8 mouse cellular contexts compared by ENCODE assay signal in genomic region chr1:139421521-139421874, GRCm38 (mm10). TPM values are rescaled to one million over a fixed set of nuclear protein-coding genes. Genes with fewer than 3 reads are reported as not detected.
A peak's percentile ranks its signal among the peaks of the same experiment; 100 is the strongest.
DNase-seq lines count a peak whose midpoint lies in the region; ATAC-seq and TF ChIP-seq lines count a peak whose summit lies in the region.

No protein-coding gene starts in this region.

- H3K79me2 ChIP-seq in heart, adult 2 months (replicated peaks; ENCODE audit: control insufficient read depth, insufficient read depth, low read length) = no peaks in the 10 kb centered on the region

- peaks cover 17% of the 10 kb centered on the region for H3K4me1 ChIP-seq in heart, adult 2 months (ENCODE audit: control insufficient read depth, insufficient read depth, low read length)
- peaks cover 42% of the 10 kb centered on the region for H3K4me1 ChIP-seq in E14TG2a.4 (replicated peaks; ENCODE audit: low read depth, low read length)
- peaks cover 28% of the 10 kb centered on the region for H3K4me1 ChIP-seq in forebrain, embryonic 16.5 days (replicated peaks; ENCODE audit: control insufficient read depth, insufficient read depth, low read length)
- peaks cover 20% of the 10 kb centered on the region for H3K4me1 ChIP-seq in liver, embryonic 16.5 days (ENCODE audit: control insufficient read depth, low read depth, low read length)

- peaks cover 25% of the 10 kb centered on the region for H3K36me3 ChIP-seq in heart, adult 2 months (ENCODE audit: control insufficient read depth, insufficient read depth, low read length)
- H3K36me3 ChIP-seq in E14TG2a.4 (ENCODE audit: insufficient read depth, low read length) = peaks cover 25% of the 10 kb centered on the region
- no peaks in the 10 kb centered on the region for H3K36me3 ChIP-seq in forebrain, embryonic 16.5 days (ENCODE audit: control insufficient read depth, insufficient read depth)
- H3K36me3 ChIP-seq in liver, embryonic 16.5 days (ENCODE audit: control insufficient read depth, insufficient read depth) = no peaks in the 10 kb centered on the region

- peak; percentile 7; the same call in 1 of the 2 replicates for ATAC-seq in forebrain, embryonic 16.5 days
- ATAC-seq in liver, embryonic 16.5 days (ENCODE audit: low read depth) = peak; percentile 9; the same call in 1 of the 2 replicates

- H3K9ac ChIP-seq in heart, adult 2 months (ENCODE audit: low read depth, low read length) = peak overlapping the region; percentile 69
- peak overlapping the region; percentile 94 for H3K9ac ChIP-seq in forebrain, embryonic 16.5 days (replicated peaks; ENCODE audit: low read depth, low read length)
- H3K9ac ChIP-seq in liver, embryonic 16.5 days (ENCODE audit: low read depth, low read length) = peak overlapping the region; percentile 96

- peak overlapping the region; percentile 88 for H3K4me3 ChIP-seq in heart, adult 2 months
- peak overlapping the region; percentile 94 for H3K4me3 ChIP-seq in E14TG2a.4 (replicated peaks; ENCODE audit: low read length)
- peak overlapping the region; percentile 93 for H3K4me3 ChIP-seq in forebrain, embryonic 16.5 days (replicated peaks; ENCODE audit: low read length)
- peak overlapping the region; percentile 90 for H3K4me3 ChIP-seq in liver, embryonic 16.5 days (ENCODE audit: low read depth, low read length)

- no peak for DNase-seq in heart, adult 2 months
- DNase-seq in heart, postnatal 36 days = no peak
- no peak for DNase-seq in cerebellum, adult 18-20 months
- DNase-seq in adipocyte (ENCODE audit: low spot score) = no peak
- DNase-seq in layer of hippocampus, postnatal 10 days (ENCODE audit: low spot score in 2 of 2) = no peak

- TF ChIP-seq CTCF in heart, adult 2 months (IDR thresholded peaks at IDR 0.05) = no peak
- no peak for TF ChIP-seq CTCF in E14TG2a.4 (conservative IDR thresholded peaks at IDR 0.05; ENCODE audit: low read length)

- H3K27me3 ChIP-seq in heart, adult 2 months (ENCODE audit: control insufficient read depth, insufficient read depth, low read length) = no peaks in the 10 kb centered on the region
- H3K27me3 ChIP-seq in E14TG2a.4 (ENCODE audit: insufficient read depth, low read length) = no peaks in the 10 kb centered on the region; the same call in 1 of the 2 replicates
- H3K27me3 ChIP-seq in forebrain, embryonic 16.5 days (replicated peaks; ENCODE audit: control insufficient read depth, insufficient read depth, low read length) = no peaks in the 10 kb centered on the region
- H3K27me3 ChIP-seq in liver, embryonic 16.5 days (ENCODE audit: control insufficient read depth, insufficient read depth, low read depth, low read length) = no peaks in the 10 kb centered on the region

- WGBS in heart, adult 2 months = under 1% methylated on average over 8 of the region's 8 CpGs
- 2% methylated on average over 8 of the region's 8 CpGs for WGBS in forebrain, embryonic 16.5 days
- WGBS in liver, embryonic 16.5 days (ENCODE audit: insufficient replicate concordance) = 1% methylated on average over 8 of the region's 8 CpGs

- H3K27ac ChIP-seq in heart, adult 2 months = peak overlapping the region; percentile 95
- H3K27ac ChIP-seq in forebrain, embryonic 16.5 days (ENCODE audit: low read length) = peak overlapping the region; percentile 91
- H3K27ac ChIP-seq in liver, embryonic 16.5 days (ENCODE audit: low read length) = peak overlapping the region; percentile 14; the same call in 1 of the 2 replicates

- intact Hi-C loops in heart, adult 2 months (cut with DNase I) = loop anchor here (10.0 kb wide), 1 partner anchor 577 kb away; the partner anchor contains the start of gene Lhx9
- intact Hi-C loops in heart, postnatal 36 days (cut with DNase I) = no loop called here

- peak overlapping the region; percentile 75 for H3K4me2 ChIP-seq in forebrain, embryonic 16.5 days (ENCODE audit: low read length)
- H3K4me2 ChIP-seq in liver, embryonic 16.5 days (ENCODE audit: low read depth, low read length) = peak overlapping the region; percentile 84

- TF ChIP-seq POLR2A in heart, adult 2 months (IDR thresholded peaks at IDR 0.05; ENCODE audit: insufficient read depth, low read depth, low read length) = no peak

- no peak for TF ChIP-seq EP300 in heart, adult 2 months (IDR thresholded peaks at IDR 0.05; ENCODE audit: insufficient read depth, low read depth, low read length)

- H3K9me3 ChIP-seq in E14TG2a.4 (ENCODE audit: low read length) = no peaks in the 10 kb centered on the region
- no peaks in the 10 kb centered on the region for H3K9me3 ChIP-seq in forebrain, embryonic 16.5 days (ENCODE audit: control insufficient read depth, low read length)
- no peaks in the 10 kb centered on the region for H3K9me3 ChIP-seq in liver, embryonic 16.5 days (replicated peaks; ENCODE audit: control insufficient read depth, low read length)

RNA-seq across cellular contexts. Expression of gene Zbtb41, which starts 0.6 kb away (rescaled TPM):
- total RNA-seq in heart, adult 2 months (2021) = 10 to 100 TPM; 20.5 to 23.4 TPM
- 2.9 and 8.5 TPM in 2 replicates for polyA plus RNA-seq in heart, adult 2 months (2012; rRNA removed)
- 10 to 100 TPM; 22.6 to 23.0 TPM for total RNA-seq in heart, postnatal 36 days (2021)
- 17.3 and 21.7 TPM in 2 replicates for polyA plus RNA-seq in forebrain, embryonic 16.5 days (2015; fragmentation: Nextera tagmentation; extraction: Ambion mirVana)
- 2.2 TPM in 2 replicates for polyA plus RNA-seq in liver, embryonic 16.5 days (2015; fragmentation: Nextera tagmentation; extraction: Ambion mirVana)
- 10 to 100 TPM; 33.1 to 37.2 TPM for total RNA-seq in layer of hippocampus, postnatal 10 days (2021)

RNA-seq across cellular contexts. Expression of gene Aspm, which starts 33.1 kb away (rescaled TPM):
- under 1 TPM; 0.25 to 0.29 TPM for total RNA-seq in heart, adult 2 months (2021)
- 0.08 and 0.12 TPM in 2 replicates for polyA plus RNA-seq in heart, adult 2 months (2012; rRNA removed)
- total RNA-seq in heart, postnatal 36 days (2021) = under 1 TPM; 0.81 to 0.86 TPM
- polyA plus RNA-seq in forebrain, embryonic 16.5 days (2015; fragmentation: Nextera tagmentation; extraction: Ambion mirVana) = 8.2 and 9.2 TPM in 2 replicates
- polyA plus RNA-seq in liver, embryonic 16.5 days (2015; fragmentation: Nextera tagmentation; extraction: Ambion mirVana) = 8.7 and 9.3 TPM in 2 replicates
- total RNA-seq in layer of hippocampus, postnatal 10 days (2021) = 1 to 10 TPM; 3.1 to 3.2 TPM

RNA-seq across cellular contexts. Expression of gene Crb1, which starts 44.6 kb away (rescaled TPM):
- total RNA-seq in heart, adult 2 months (2021) = 1 to 10 TPM in 1 of 2 experiments, under 1 TPM in 1; 0.41 to 1.4 TPM
- 0.10 and 0.79 TPM in 2 replicates for polyA plus RNA-seq in heart, adult 2 months (2012; rRNA removed)
- total RNA-seq in heart, postnatal 36 days (2021) = under 1 TPM; 0.30 to 0.36 TPM
- polyA plus RNA-seq in forebrain, embryonic 16.5 days (2015; fragmentation: Nextera tagmentation; extraction: Ambion mirVana) = 0.71 and 1.1 TPM in 2 replicates
- not detected in 2 replicates for polyA plus RNA-seq in liver, embryonic 16.5 days (2015; fragmentation: Nextera tagmentation; extraction: Ambion mirVana)
- 1 to 10 TPM in 1 of 2 experiments, under 1 TPM in 1; 0.89 to 1.1 TPM for total RNA-seq in layer of hippocampus, postnatal 10 days (2021)

Comparison
In these comparisons a context has a peak if more than half of its experiments do, and no peak if none do; other contexts are left out.
1. H3K27ac ChIP-seq: peak in every context shown above with its lines; median percentile 95 in heart, adult 2 months; 91 in forebrain, embryonic 16.5 days; 14 in liver, embryonic 16.5 days.